Mouse (Mus musculus) ovary, adult 2 months (tissue): Measurements from ENCODE around the gene Alkbh3. TPM values are rescaled to one million over a fixed set of nuclear protein-coding genes. Genes with fewer than 3 reads are reported as not detected.

Experiments
- polyA plus RNA-seq: library from polyadenylated mRNA; depleted of rRNA; stranded (reverse); fragments of >200 nt; gene quantifications from 2 replicates; pipeline ENCODE4 v1.2.3, GENCODE M21; 2012; rRNA removed

Gene Alkbh3
- 29.9 and 38.3 TPM in 2 replicates for polyA plus RNA-seq

DNA sequence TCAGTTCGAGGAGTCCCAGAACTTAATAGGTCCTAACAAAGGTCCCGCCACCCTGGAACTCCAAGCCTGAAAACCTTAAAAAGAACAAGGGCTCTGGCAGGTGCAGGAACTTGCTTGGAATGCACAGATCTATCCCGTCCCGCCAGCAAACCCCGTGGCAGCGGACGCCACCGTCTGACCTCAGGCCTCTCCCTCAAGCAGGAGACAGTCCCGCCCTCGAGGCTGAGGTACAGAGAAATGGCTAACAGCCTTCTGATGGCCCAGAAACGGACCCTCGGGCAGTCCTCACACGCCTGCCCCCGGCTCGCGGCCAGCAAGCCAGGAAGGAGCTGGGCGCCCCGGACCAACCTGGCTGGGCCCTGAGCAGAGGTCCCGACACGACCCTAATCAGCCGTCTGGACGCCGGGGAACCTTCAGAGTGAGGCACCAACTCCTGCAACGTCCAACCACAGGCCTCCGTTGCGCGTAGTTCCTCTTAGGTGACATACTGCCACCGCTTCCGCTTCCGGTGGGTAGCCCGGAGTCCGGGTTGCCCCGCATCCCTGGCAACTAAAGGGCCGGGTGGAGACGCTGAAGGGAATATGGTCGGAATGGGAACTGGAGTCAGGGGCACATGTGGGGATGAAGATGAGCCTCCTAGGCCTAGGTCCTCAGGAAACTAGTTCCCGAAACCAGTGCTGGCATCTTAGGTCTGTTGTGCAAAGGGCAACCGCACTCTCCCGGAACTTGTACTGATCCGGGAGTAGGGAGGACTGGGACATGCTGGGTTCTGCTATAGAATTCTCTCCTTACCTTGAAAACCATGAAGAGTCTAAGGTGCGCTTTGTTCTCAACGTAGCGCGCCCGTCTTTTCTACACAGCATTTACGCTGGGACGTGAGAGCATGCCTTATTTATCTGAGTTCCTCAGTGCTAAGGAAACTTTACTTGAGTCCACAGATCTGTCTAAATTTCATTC lies at the start of gene Alkbh3:
Gene Alkbh3 (minus strand): TSS at position 473 of the 957 bp plus-strand sequence.

DNA sequence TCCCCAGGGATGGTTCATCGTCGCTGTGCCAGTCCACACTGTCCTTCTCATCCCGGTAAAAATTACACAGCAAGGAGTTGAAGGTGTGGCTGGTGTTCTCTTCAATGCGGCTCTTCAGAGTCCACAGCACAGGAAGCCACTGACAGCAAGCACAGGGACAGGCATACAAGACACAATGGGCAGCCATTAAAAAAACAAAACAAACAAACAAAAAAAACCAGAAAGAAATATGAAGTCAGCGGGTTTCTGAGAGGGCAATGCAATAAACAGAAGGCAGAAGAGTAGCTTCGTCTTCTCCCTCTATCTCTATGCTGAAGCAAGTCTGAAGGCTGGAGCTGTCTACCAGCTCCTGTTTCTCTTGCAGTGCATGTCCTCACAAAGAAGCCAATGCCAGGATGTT lies 14.4 kb downstream of the Alkbh3 start, which contains the start of gene Gm27027:
Gene Gm27027 (minus strand): TSS at position 101 of the 400 bp plus-strand sequence.

DNA sequence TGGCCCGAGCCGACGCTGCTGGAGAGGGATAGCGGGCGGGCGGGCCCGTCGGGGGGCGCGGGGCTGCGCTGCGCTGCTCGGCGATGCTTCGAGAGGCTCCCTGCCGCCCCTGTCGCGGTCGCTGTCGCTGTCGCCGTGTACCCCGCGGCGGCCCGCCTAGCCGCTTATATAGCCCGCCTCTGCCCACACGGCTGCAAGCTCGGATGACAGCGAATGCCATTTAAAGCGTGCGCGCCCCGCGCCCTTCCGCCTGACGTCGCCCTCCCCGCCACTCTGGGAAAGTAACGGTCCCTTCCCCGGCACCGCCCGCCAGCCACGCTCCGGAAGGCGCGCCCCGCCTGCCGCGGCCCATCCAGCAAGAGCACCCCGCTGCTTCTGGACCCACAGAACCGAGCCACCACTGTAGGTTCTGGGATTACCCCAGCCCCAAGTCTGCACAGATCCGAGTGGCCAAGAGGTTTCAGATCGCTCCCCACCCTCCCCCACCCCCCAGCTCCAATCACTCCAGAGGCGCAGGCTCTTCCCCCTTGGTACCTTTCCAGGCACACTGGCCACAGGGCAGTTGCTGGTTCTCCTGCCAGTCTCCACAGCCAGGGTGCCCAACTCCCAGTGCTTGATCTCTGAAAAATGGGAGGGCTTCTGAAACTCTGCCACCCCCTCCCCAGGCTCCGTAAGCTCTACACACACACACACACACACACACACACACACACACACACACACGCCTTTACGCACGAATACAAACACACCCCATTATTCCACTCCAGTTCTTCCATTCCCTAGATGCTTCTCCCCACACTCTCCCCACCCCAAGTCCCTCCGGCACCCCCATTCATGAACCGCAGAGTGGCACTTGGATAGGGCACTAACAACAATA lies 53.5 kb downstream of the Alkbh3 start, which contains the start of gene Gm13889:
Gene Gm13889 (minus strand): TSS at position 294 of the 877 bp plus-strand sequence.

Other genes with a start within 250 kb of the Alkbh3 start
- 81.9 and 89.9 TPM in 2 replicates for gene Ext2, start 188.2 kb downstream of the Alkbh3 start, polyA plus RNA-seq
- gene Accs, start 160.9 kb downstream of the Alkbh3 start, polyA plus RNA-seq: 27.9 and 31.5 TPM in 2 replicates
- 6.2 and 9.7 TPM in 2 replicates for gene Accsl, start 141.7 kb downstream of the Alkbh3 start, polyA plus RNA-seq
- 55.6 and 61.4 TPM in 2 replicates for gene Gm13889, start 53.6 kb downstream of the Alkbh3 start, polyA plus RNA-seq
- gene Gm27027, start 14.5 kb downstream of the Alkbh3 start, polyA plus RNA-seq: not detected in 2 replicates
- 15.8 and 22.8 TPM in 2 replicates for gene Hsd17b12, start 147.2 kb upstream of the Alkbh3 start, polyA plus RNA-seq